Mouse (Mus musculus) kidney, postnatal 14 days (tissue): ENCODE data around the gene Dgkh.

Source experiments
- DNase-seq: peaks from one replicate; pipeline ENCODE4 v3.0.0; 2022; ENCODE audit warnings: mixed read lengths

Dgkh gene

DNA sequence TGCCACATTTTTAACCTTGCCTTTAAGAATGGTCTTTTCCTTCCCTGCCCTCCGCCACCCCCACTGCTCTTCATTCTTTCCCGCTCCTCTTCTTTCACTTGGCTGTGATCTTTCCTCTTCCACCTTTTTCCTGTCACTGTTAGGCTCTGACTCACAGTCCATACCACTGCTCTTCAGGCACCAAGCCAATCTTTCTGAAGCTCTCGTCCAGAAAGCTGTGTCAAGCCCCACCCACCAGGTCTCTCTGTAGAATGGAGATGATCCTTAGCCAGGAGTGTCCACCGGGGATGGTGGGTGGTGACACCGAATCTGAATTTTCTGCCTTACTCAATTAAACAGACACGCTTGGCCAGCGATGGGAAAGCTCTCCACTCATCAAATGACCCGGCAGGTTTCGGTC, 58.0 kb downstream of the Dgkh start:
- peak; percentile 60 for DNase-seq

DNA sequence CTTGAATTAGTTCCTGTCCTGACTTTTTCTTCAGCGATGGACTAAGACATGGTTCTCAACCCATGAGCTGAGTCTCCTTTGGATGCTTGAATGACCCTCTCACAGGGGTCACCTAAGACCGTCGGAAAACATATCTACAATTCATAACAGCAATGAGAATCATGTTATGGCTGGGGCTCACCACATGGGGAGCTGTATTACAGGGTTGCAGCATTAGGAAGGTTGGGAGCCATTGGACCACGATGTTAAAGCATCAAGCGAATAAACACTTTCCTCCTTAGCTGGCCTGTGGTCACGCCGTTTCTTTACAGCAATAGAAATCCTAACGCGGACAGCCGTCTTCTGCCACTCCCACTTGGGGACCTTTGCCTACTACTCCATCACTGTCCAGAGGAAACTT, 62.6 kb downstream of the Dgkh start:
- no peak for DNase-seq

DNA sequence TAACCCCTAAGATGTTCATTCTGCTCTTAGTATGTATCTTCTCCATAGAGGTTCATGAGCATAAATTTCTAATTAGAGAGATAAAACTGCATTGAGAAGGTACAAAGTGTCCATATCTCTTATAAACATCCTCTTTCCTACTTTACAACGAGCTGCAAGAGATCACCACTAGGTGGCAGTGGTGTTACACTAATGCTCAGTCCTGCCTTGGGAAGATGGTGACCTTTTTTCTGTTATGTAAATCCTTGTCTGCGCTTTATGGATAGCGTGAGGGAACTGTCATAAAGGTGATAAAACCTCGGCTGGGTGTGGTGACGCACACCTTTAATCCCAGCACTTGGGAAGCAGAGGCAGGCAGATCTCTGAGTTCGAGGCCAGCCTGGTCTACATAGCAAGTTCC, 64.3 kb downstream of the Dgkh start:
- peak; percentile 83 for DNase-seq

DNA sequence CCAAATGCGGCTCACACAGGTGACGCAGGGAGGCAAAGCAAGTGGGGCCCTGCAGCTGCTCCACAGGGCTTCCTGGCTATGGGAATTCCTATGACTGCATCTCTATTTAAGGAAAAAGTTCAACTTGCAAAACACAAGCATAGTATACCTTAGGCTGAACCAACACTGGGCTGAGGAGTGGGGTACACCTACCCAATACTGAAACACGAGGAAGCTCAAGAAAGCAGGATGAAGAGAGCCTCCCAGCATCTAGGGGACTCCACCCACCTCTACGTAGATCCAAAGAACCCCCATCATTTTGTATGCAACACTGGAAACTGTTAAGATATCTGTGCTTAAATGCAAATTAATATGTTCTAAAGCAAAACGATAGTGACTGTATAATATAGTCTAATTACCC, 64.8 kb downstream of the Dgkh start:
- no peak for DNase-seq

DNA sequence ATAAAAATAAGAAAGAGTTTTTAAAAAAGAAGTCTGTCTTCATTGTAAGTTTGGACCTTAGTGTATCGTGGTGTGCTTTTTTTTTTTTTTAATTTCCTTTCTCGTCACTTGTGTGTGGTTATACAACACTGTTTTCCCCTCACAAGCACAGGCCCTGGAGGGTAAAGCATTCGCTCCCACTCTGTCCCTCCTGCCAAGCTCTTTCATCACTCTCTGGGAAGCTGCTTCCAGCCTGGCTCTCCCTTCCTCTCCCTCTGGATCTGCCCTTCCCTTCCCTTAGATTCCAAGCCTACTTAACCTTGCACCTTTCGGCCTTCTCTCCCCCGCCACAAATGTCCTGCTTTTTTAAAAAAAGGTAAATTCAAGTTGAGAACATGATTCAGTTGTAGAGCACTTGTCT, 69.9 kb downstream of the Dgkh start:
- no peak for DNase-seq

DNA sequence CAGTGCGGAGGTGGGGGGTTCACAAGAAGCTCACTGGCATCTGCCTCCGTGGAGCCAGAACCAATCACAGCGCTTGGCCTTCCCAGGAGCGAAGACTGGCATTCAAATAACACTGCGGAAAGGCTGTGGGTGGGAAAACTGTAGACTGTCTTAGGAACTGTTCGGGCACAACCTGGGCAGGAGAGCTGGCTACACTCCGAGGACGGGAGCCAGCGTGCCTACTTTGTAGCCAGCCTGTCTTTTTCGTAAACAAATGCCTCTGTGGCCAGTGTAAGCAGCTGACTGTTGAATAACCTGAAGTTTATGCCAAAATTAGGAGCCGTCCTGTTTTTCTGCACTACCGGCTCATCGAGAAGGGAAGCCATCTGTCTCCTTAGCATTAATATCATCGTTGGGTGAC, 71.1 kb downstream of the Dgkh start:
- DNase-seq: no peak

DNA sequence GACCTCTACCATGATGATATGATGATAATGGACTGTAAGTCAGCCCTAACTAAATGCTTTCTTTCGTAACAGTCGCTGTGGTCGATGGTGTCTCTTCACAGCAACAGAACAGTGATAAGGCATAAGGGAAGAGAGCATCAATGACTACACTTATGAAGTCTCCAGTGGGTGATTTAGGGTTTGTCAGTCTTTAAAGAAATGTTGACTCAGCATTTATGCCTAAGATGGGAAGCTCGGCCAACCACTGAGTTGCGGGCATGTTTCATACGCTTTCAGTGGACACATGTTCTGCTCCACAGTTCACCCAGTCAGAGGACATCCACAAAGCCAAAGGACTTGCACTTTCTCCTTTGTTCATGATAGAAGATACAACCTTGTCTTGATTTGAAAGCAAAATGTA, 73.9 kb downstream of the Dgkh start:
- no peak for DNase-seq

DNA sequence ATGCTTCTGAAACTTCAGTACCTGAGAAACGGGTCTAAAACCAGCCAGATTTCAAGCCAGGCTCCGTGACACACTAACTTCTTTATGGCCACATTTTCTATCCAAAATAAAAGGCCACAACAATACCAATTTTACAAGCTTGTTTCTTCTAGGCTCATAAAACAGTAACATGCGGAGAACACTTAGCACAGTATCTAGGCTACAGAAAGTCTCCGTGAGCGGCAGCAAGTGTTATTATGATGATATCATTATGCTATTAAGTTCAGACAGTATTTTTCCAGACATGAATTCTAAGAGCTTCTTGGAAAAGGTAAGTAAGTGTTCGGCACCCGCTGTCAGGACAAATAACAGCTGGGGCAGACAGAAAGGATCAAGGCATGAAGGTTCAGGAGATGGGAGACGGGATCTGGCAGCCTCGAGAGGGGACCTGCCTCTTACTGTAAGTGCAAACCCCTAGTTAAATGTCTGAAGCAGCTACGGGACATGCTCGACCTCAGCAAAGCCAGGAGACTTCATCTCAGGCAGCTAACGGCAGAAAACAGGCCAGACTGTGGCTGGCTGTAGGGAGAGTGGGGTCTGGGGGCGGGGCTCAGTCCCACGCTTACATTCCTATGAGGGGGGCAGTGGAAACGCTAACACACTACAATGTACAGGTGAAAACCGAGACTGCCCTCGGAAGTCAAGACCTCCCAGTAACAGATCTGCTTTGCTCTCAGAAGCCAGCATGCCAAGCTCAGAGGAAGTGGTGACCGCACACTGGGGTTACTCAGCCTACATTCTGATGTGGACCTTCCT, 75.5 kb downstream of the Dgkh start:
- no peak for DNase-seq

DNA sequence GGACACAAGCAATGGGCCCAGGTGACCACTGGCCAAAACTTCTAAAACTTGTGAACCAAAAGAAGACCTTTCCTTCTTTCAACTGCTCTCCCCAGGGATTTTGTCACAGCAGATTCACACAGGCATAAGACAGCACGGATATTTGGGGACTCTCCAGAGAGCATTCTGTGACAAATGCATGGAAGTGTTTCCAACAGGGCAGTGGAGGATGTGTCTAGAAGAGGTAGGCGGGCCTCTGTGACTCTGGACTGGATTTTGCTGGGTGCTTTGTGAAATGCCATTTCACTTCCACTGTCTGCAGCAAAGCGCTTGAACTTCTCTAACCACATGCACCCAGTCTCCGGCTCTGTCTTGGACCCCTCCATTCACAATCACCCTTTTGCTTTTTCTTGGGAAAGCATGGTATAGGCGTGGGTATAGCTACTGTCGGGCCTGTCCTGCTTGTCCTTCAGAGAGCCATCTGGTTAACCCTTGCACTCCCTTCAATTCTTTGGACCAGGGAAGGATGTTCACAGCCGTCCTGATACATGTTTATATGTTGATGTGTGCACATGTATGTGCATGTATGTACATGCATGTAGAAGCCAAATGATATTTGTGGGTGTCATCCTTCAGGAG, 77.5 kb downstream of the Dgkh start:
- no peak for DNase-seq

DNA sequence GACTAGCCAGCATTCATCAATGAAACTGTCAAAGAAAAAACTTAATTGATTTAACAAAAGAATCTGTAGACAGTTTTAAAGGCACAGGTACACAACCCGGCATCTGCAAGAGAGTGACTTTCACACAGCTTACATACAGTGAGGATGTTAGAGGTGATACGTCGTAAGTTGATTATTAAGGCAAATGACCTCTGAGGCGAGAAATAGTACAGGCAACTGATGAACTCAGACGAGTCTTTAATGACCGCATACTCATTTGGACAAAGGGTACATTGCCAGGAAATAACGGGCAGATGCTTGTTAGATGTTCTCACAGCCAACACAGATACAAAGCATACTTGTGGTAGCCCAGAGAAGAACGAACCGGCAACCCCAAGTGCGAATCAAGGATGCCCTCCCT, 78.4 kb downstream of the Dgkh start:
- no peak for DNase-seq

DNA sequence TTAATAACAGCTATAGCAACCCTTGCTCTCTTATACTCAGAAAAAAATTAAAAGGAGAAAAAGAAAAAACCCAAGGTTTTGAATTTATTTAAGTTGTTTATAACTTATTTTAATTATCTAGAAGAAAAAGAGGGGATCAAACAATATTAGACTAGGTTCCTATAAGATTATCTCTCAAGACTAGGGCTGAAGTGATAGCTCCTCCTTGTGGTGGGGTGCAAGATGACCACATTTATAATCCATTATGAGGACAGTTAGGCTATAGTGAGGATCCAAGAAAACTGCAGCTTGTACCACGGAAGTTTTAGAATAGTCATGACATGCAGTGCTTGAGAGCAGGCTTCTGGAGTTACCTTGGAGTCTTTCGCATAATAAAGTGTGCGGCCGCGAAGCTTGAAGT, 79.2 kb downstream of the Dgkh start:
- no peak for DNase-seq

DNA sequence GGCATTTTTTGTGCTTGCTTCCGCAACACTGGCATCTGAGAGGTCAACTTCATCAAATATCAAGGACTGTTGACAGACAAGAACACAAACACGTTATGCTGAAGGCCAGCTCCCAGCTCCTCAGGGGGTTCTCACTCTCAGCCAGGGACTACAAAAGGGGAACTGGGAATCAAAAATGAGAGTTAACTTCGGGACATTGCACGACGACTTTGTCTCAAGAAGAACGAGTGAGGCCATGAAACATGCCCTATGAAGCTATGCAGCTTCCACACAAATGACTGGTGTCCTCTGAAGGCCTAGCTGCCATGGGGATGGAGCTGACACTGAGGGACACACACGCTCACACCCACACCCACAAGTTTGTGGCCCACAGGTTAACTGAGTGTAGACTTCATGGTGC, 80.9 kb downstream of the Dgkh start:
- DNase-seq: no peak

DNA sequence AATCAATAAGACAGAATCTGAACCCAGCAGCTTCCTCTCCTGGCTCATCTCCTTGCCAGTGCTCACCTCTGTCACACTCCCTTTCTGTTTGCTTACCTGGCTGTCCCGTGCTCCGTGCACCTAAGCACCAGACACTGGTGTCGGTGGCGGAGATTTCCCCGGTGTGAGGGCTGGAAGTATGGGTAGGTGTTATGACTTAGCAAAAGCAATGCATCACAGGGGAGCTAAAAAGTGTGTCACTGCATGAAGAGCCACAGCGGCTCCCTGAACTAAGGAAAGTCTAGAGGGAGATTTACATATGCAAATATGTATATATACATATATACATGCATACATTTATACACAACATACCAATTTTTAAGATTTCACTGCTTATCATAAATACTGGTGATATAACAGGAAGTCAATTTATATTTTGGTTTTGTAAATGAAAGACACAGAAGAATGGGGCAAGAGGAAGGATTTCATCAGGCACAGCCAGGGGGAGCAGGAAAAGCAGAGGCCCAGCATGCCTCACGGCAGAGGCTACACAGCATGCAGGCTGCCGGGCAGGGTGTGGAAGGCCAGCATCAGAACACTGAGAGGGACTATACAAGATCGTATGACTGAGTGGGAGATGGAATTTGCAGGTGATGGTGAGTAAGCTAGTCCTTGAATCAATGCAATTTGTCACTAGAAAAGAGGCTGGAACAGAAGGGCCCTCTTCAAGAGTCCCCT, 82.0 kb downstream of the Dgkh start:
- no peak for DNase-seq

DNA sequence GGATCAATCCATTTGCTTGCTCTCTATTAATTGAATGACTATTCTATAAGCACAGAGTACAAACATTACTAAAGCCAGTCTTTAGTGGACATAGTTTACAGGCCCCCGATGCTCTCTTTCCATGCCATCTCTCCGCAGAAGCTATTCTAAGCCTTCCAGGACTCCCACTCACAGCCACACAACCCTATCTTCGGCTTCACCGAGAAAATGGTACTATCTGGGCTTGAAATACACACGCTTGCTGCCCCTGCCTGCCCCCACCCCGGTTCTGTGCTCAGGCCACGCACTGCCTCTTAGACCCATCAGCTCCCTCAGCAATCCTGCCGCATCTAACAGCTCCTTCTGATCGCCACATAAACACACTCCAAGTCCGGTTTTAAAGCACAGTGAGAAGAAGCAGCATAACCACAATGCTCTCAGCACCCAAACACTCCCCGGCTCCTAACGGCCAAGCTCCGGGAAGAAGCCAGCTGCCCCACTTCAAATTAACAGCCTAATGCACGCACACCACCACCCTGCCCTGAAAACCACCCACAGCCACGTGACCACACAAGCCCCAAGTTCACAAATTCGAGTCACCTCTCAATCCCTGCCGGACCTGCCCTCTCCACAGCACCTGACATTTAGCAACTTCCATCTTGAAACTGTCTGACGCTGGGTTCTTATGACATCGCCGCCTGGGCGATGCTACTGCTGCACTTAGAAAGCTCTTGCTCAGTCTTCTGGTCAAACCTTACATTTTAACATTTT, 82.9 kb downstream of the Dgkh start:
- DNase-seq: no peak

DNA sequence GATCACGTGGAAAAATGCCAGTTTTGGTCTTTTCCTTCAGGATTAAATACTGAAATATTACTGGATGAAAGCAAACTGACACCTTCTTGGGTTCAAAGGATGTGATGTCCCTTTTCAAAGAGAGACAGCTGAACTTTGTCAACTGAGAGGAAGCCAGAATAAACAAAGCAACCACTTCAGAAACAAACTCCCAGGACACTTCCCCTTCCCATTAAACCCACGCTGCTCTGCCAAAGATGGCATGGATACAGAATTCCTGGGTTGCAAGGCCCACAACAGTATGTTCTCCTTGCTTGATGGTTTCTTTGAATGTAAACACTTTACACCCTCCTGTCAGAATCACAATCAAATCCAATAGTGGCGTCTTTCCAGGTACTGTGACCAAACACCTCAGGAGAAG, 87.0 kb downstream of the Dgkh start:
- DNase-seq: no peak

DNA sequence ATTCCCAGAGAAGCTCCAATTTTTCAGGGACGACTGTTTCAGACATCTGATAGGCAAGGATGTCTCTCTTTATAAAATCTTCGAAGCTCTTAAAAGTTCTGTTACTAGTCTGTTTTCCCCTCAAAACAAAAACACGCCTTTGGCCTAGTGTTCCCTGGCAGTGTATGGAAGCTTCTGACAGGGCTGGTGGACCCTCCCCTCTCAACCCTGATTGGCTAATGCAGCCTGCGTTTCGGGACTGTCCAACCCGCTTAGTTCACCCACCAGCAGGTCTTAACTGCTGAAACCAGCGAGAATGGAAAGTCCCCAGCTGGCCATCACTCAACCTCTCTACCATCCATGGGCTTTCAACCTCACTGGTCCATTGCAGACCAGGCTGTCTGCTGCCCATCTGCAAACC, 91.3 kb downstream of the Dgkh start:
- DNase-seq: no peak

DNA sequence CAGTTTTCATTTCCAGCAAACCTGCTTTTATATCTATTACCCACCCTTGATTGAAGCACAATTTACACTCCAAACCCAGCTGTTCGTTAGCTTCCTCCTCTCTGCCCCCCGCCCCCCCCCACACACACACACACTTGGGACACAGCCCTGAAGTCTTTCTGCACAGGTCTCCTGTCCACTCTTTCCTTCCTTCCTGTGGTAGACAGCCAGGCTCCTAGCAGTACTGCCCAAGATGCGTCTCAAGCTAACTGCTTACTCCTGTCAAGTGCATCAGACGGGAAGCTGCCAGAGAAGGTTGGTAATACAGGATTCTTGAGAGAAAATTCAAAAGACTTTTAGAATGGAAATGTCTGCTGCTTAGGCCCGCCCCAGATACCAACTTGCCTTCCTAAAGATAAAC, 92.9 kb downstream of the Dgkh start:
- DNase-seq: no peak

DNA sequence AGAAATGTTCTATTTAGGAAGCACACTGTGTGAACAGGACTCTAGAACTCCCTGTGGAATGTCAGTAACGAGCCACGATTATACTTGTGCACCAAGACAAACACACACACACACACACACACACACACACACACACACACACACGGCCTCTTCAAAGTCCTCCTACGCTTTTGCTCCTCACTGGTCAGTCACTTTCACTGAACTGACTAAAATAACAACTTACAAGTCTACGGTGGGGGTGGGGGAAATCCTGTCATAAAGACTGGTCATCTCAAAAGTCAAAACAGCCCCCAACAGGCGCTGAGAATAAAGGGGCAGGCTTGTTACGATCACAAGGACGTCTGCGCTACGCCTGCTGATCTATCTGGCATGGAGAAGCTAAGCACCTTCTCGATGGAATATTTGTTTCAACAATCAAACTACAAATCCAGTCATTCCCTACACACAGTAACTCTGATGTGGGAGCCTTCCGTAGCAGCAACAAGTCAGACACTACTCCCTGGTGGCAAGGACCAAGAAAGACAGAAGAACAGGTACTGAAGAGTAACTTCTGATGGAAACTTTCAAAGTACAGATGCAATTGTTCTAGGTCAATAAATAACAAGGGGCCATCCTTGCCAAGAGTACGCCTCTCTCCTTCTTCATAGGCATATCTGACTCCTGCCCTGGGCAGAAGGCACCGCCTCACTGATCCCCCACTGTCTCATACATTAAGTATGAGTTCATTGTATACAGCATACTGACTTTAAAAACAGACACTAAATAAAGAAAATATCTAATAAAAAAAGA, 96.8 kb downstream of the Dgkh start:
- peak; percentile 52 for DNase-seq

DNA sequence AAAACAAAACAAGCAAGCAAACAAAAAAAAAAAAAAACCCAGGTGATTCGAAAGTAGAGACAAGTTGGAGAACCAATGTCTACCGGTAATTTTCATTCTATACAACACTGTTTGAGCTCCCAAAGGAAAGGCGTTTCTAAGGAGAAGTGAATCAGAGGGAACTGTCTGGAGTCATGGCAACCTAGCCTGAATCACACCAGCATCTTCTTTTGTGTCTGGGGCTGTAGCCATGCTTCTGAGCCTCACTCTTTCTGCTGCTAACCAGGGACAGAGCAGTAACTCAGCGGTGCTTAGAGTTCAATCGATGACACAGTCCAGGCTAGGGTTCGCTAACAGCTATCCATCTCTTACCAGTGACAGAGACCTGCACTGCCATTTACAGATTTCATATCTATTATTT, 99.8 kb downstream of the Dgkh start:
- DNase-seq: no peak

DNA sequence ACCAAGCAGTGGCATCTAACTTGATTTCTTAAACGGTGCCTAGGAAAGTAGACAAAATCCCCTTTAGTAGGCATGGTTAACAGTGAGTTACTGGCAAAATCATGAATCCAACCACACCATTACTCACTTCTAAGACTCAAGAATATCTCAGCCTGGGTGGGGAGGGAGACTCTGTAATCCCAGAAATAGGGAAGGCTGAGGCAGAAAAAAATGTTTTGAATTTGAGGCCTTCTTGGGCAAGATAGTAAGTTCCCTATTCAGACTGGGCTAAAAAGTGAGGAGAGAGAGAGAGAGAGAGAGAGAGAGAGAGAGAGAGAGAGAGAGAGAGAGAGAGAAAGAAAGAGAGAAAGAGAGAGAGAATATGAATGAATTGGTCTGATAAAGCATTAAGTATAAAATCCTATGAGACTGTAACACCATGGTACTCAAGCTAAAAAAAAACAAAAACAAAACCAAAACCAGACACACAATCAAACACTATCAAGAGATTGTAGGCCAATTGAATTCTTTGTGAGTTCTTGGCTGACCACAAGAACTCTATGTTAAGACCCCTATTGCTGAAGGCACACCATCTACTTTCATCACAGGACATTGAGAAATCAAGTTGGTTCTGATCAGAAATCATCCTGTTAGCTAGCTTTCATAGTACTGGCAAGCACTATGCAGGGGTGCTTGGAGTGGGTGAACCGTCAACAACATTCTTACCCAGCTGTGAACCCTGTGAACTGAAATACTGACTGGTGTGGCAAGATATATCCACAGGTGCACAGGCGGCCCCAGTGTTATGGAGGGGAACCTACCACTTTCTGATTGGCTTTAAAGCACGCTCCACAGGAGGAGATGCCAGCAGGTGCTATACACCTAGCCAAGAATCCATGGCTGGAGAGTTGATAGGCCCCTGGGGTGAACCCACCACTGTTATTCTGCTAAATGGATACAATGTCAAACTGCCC, 101.4 kb downstream of the Dgkh start:
- DNase-seq: no peak

DNA sequence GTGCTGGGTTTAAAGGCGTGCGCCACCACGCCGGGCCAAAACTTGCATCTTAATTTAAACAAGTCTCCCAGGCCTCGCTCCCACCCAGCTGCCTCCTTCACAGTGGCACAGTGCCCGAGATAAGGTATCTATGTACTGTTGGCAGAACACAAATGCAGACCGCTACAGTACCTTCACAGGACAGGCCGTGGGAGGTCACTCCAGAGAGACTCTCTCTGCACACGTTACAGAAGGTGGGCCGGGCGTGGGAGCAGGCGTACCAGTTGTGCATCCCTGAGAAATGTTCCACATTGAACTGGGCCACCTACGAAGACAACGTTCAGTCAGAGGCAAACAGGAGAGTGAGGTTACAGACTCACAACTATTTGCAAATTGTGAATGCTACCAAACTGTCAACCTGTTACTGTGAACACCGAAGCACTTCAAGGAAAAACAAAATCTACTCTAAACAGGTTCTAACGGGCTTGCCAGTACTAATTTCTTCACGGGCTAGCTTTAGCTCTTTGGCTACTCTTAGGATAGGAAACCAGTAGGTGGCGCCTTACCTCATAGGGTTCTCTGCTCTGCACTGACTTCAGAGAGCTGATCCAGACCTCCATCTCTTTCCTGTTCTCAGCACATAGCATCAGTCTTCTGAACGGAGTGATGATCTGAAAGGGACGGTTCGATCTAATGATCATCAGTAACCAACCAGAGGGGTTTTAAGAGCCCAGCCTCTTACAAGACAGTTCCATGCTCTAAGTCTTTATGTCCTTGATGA, 104.9 kb downstream of the Dgkh start:
- peak; percentile 50 for DNase-seq
